Mouse (Mus musculus) kidney, adult 2 months (tissue): ENCODE data around the gene Adipor2.

Source experiments
- CTCF ChIP-seq: fragments of 200-500 bp; conservative IDR thresholded peaks from 2 replicates; pipeline ENCODE4 v1.5.1; 2011; ENCODE audit warnings: low read depth, mild to moderate bottlenecking, control low read depth, low read length, moderate library complexity, mixed read lengths; ENCODE audit not compliant: insufficient read depth, insufficient read length
- POLR2A ChIP-seq: fragments of 200-500 bp; IDR thresholded peaks from one replicate; pipeline ENCODE4 v1.6.1; 2011; ENCODE audit warnings: low read depth, low read length, control low read depth

DNA sequence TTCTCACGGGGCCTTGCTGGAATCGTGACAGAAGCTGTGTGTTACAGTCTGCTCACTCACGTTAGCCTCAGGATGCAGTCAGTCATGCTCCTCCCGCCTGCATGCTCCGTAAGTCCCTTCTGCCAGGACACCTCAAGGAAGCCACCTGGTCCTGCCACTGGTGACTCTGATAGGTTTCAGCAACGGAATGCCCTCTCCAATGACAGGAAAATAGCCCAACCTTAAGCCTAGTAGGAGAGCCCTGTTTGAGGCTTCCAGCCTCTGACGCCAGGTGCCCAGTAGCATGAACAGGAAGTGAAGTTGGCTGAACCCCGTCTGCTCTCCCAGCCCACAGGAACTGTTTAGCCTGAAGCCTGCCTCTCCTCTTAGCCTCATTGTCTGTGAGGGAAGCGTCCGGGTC is 71.2 kb downstream of the Adipor2 start:
- TF ChIP-seq CTCF (no peak), POLR2A (no peak)
